Mouse (Mus musculus): ENCODE results near the gene Msi2.

Gene Msi2

GRCm38 (mm10) chr11:88676597-88676996 lies 41.7 kb downstream of the Msi2 start:
- no peak for DNase-seq (ENCODE audit: low spot score in 2 of 2)

- peak; percentile 43 to 54 for DNase-seq (ENCODE audit: low spot score in 2 of 2)
Observed at GRCm38 (mm10) chr11:88675526-88676353, 42.6 kb downstream of the Msi2 start.

GRCm38 (mm10) chr11:88674075-88674474 lies 44.2 kb downstream of the Msi2 start:
- no peak for DNase-seq (ENCODE audit: low spot score in 2 of 2)

- no peak for DNase-seq (ENCODE audit: low spot score in 2 of 2)
Observed at GRCm38 (mm10) chr11:88670925-88671324, 47.4 kb downstream of the Msi2 start.

- DNase-seq (ENCODE audit: low spot score in 2 of 2) = no peak
Observed at GRCm38 (mm10) chr11:88669106-88669505, 49.2 kb downstream of the Msi2 start.

- no peak for DNase-seq (ENCODE audit: low spot score in 2 of 2)
Observed at GRCm38 (mm10) chr11:88668345-88668744, 50.0 kb downstream of the Msi2 start.

GRCm38 (mm10) chr11:88665799-88666198 lies 52.5 kb downstream of the Msi2 start:
- DNase-seq (ENCODE audit: low spot score in 2 of 2) = no peak

GRCm38 (mm10) chr11:88661444-88662180 lies 56.7 kb downstream of the Msi2 start:
- DNase-seq (ENCODE audit: low spot score in 2 of 2) = no peak

GRCm38 (mm10) chr11:88660404-88660803 lies 57.9 kb downstream of the Msi2 start:
- no peak for DNase-seq (ENCODE audit: low spot score in 2 of 2)

- DNase-seq (ENCODE audit: low spot score in 2 of 2) = no peak
Observed at GRCm38 (mm10) chr11:88658926-88659325, 59.4 kb downstream of the Msi2 start.

- DNase-seq (ENCODE audit: low spot score in 2 of 2) = no peak
Observed at GRCm38 (mm10) chr11:88655786-88656185, 62.5 kb downstream of the Msi2 start.

- no peak for DNase-seq (ENCODE audit: low spot score in 2 of 2)
Observed at GRCm38 (mm10) chr11:88655214-88655566, 63.1 kb downstream of the Msi2 start.

GRCm38 (mm10) chr11:88654391-88655213 lies 63.7 kb downstream of the Msi2 start:
- DNase-seq (ENCODE audit: low spot score in 2 of 2) = no peak

GRCm38 (mm10) chr11:88650275-88650674 lies 68.0 kb downstream of the Msi2 start:
- DNase-seq (ENCODE audit: low spot score in 2 of 2) = no peak

- no peak for DNase-seq (ENCODE audit: low spot score in 2 of 2)
Observed at GRCm38 (mm10) chr11:88649009-88649408, 69.3 kb downstream of the Msi2 start.

- DNase-seq (ENCODE audit: low spot score in 2 of 2) = no peak
Observed at GRCm38 (mm10) chr11:88648407-88648806, 69.9 kb downstream of the Msi2 start.

- DNase-seq (ENCODE audit: low spot score in 2 of 2) = no peak
Observed at GRCm38 (mm10) chr11:88646493-88646892, 71.8 kb downstream of the Msi2 start.

- DNase-seq (ENCODE audit: low spot score in 2 of 2) = no peak
Observed at GRCm38 (mm10) chr11:88645821-88646220, 72.5 kb downstream of the Msi2 start.

- DNase-seq (ENCODE audit: low spot score in 2 of 2) = no peak
Observed at GRCm38 (mm10) chr11:88644719-88645118, 73.6 kb downstream of the Msi2 start.

- DNase-seq (ENCODE audit: low spot score in 2 of 2) = no peak
Observed at GRCm38 (mm10) chr11:88639862-88640261, 78.5 kb downstream of the Msi2 start.

- no peak for DNase-seq (ENCODE audit: low spot score in 2 of 2)
Observed at GRCm38 (mm10) chr11:88638936-88639542, 79.3 kb downstream of the Msi2 start.

- DNase-seq (ENCODE audit: low spot score in 2 of 2) = no peak
Observed at GRCm38 (mm10) chr11:88638254-88638653, 80.1 kb downstream of the Msi2 start.
